Mouse (Mus musculus) liver, postnatal 0 days (tissue): ENCODE measurements around the gene Prrc2a.

Source experiments
- CTCF ChIP-seq: sonication (generic); IDR thresholded peaks from 2 replicates; pipeline ENCODE4 v1.5.1; 2016; ENCODE audit warnings: antibody characterized with exemption, low read depth
- EP300 ChIP-seq: IDR thresholded peaks from 2 replicates; pipeline ENCODE4 v1.6.1; 2016; ENCODE audit warnings: antibody characterized with exemption, low read depth, mild to moderate bottlenecking

- TF ChIP-seq CTCF (no peak), EP300 (peak; percentile 39; the same call in 1 of the 2 replicates)
Observed at GRCm38 (mm10) chr17:35164568-35165450, at the start of gene Prrc2a.
